ENCODE assay signal across 16 mouse cellular contexts in the genomic region with DNA sequence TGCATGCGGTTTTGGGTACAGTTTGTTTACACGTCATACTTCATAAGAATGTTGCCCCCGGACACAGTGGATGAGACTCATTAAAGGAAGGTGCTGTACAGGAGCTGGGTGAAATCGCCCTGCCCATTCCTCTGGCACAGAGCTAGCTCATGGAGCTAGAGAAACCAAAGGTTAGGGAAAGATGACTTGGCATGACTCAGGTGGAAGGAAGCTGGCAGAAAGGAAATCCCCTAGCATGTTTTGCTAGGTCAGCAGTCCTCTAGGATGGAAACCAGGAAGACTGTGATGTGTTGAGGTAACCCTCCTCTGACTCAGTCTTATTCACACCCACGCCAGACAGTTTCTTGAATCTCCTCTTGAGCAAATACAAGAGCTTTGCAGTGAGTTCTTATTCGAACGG. TPM values are rescaled to one million over a fixed set of nuclear protein-coding genes. Genes with fewer than 3 reads are reported as not detected.
DNase-seq lines count a peak whose midpoint lies in the region; ATAC-seq and TF ChIP-seq lines count a peak whose summit lies in the region.
"Had no signal": no experiment of that assay in that cellular context is flagged by ENCODE, and none has a peak within 500 bp of the region (broad histone marks: within the 10 kb centered on the region; RNA-seq: fewer than 3 reads in every experiment).

No protein-coding gene starts in this region.

- H3K27ac ChIP-seq in heart, embryonic 16.5 days (ENCODE audit: low read length), result no peak overlapping the region
- H3K27ac ChIP-seq in ES-E14 (ENCODE audit: insufficient read depth, low read depth, low read length, poor library complexity, severe bottlenecking), result no peak overlapping the region
- no peak overlapping the region for H3K27ac ChIP-seq in forebrain, embryonic 15.5 days (replicated peaks)
- H3K27ac ChIP-seq: embryonic facial prominence, embryonic 15.5 days; forebrain, embryonic 12.5 days; liver, embryonic 14.5 days had no signal

- no peak overlapping the region for H3K4me3 ChIP-seq in heart, embryonic 16.5 days (ENCODE audit: low read length)
- H3K4me3 ChIP-seq in ES-E14 (ENCODE audit: insufficient read depth in 1 of 2, low read depth in 1 of 2, low read length in 2 of 2, poor library complexity in 1 of 2, severe bottlenecking in 1 of 2), result no peak overlapping the region
- no peak overlapping the region for H3K4me3 ChIP-seq in forebrain, embryonic 15.5 days
- H3K4me3 ChIP-seq: embryonic facial prominence, embryonic 15.5 days; forebrain, embryonic 12.5 days had no signal

- H3K9me3 ChIP-seq in heart, embryonic 16.5 days (replicated peaks; ENCODE audit: control insufficient read depth, low read length), result no peaks in the 10 kb centered on the region
- H3K9me3 ChIP-seq in ES-E14 (ENCODE audit: control insufficient read depth, insufficient read depth, low read depth, low read length), result no peaks in the 10 kb centered on the region
- no peaks in the 10 kb centered on the region for H3K9me3 ChIP-seq in forebrain, embryonic 15.5 days
- H3K9me3 ChIP-seq: embryonic facial prominence, embryonic 15.5 days; forebrain, embryonic 12.5 days had no signal

- no peaks in the 10 kb centered on the region for H3K27me3 ChIP-seq in heart, embryonic 16.5 days (ENCODE audit: control insufficient read depth, insufficient read depth, low read length)
- H3K27me3 ChIP-seq in forebrain, embryonic 15.5 days, result no peaks in the 10 kb centered on the region
- H3K27me3 ChIP-seq: embryonic facial prominence, embryonic 15.5 days; forebrain, embryonic 12.5 days had no signal

- peak; percentile 49; the same call in 1 of the 2 replicates for ATAC-seq in heart, embryonic 16.5 days (replicated peaks; ENCODE audit: extremely low read depth, insufficient read depth, low FRiP score)
- ATAC-seq in megakaryocyte, adult 5-6 weeks (ENCODE audit: poor library complexity, severe bottlenecking), result peak; percentile 30; the same call in 1 of the 2 replicates
- no peak for ATAC-seq in forebrain, embryonic 15.5 days (replicated peaks)
- ATAC-seq: inflammation-experienced regulatory T-cells, adult 6 months had no signal

- H3K4me2 ChIP-seq in heart, embryonic 16.5 days (ENCODE audit: low read depth, low read length), result no peak overlapping the region
- no peak overlapping the region for H3K4me2 ChIP-seq in forebrain, embryonic 15.5 days (replicated peaks)
- H3K4me2 ChIP-seq: embryonic facial prominence, embryonic 15.5 days; forebrain, embryonic 12.5 days had no signal

- DNase-seq in heart, postnatal 4 days, result no peak
- peak; percentile 99 for DNase-seq in 3T3-L1 (ENCODE audit: low read depth, low spot score)
- no peak for DNase-seq in ES-E14 (ENCODE audit: low read depth, low spot score)
- no peak for DNase-seq in T-cell, adult 2 months (ENCODE audit: low spot score)
- DNase-seq: cerebellum, adult 11 months; kidney, postnatal 25 days; left cerebral cortex, postnatal 4 days; thymus, adult 2 months had no signal

- no peaks in the 10 kb centered on the region for H3K4me1 ChIP-seq in heart, embryonic 16.5 days (ENCODE audit: control insufficient read depth, insufficient read depth, low read length)
- 0 out of 4 replicates have a peak, but pooled peaks cover 0 to 2% of the 10 kb centered on the region in 2 experiments for H3K4me1 ChIP-seq in ES-E14 (ENCODE audit: control insufficient read depth in 2 of 2, insufficient read depth in 2 of 2, low read length in 2 of 2, poor library complexity in 1 of 2)
- peaks cover 7% of the 10 kb centered on the region; the same call in 1 of the 2 replicates for H3K4me1 ChIP-seq in forebrain, embryonic 15.5 days
- H3K4me1 ChIP-seq: embryonic facial prominence, embryonic 15.5 days; forebrain, embryonic 12.5 days had no signal

- in situ Hi-C loops in ES-E14 (cut with MboI; ENCODE audit: low sequenced_read_pairs in 2 of 2, unreplicated experiment in 2 of 2), result no loop called here

- no peaks in the 10 kb centered on the region for H3K36me3 ChIP-seq in heart, embryonic 16.5 days (ENCODE audit: control insufficient read depth, insufficient read depth)
- no peaks in the 10 kb centered on the region for H3K36me3 ChIP-seq in ES-E14 (ENCODE audit: control insufficient read depth, insufficient read depth, low read length, poor library complexity, severe bottlenecking)
- H3K36me3 ChIP-seq in forebrain, embryonic 15.5 days, result no peaks in the 10 kb centered on the region
- H3K36me3 ChIP-seq: embryonic facial prominence, embryonic 15.5 days; forebrain, embryonic 12.5 days had no signal

- 59% methylated on average over 7 of the region's 7 CpGs for WGBS in heart, embryonic 16.5 days
- WGBS in forebrain, embryonic 15.5 days, result 88% methylated on average over 7 of the region's 7 CpGs

- no peak overlapping the region for H3K9ac ChIP-seq in heart, embryonic 16.5 days (ENCODE audit: low read length)
- H3K9ac ChIP-seq in ES-E14 (ENCODE audit: insufficient read depth, low read depth, low read length, poor library complexity, severe bottlenecking), result no peak overlapping the region
- H3K9ac ChIP-seq in forebrain, embryonic 15.5 days (replicated peaks), result no peak overlapping the region
- H3K9ac ChIP-seq: embryonic facial prominence, embryonic 15.5 days; forebrain, embryonic 12.5 days; liver, embryonic 14.5 days had no signal

TF ChIP-seq in ES-E14, 5 proteins besides CTCF, POLR2A, EP300 and RAD21:
- TF ChIP-seq CHD2 (IDR thresholded peaks at IDR 0.05; ENCODE audit: low read depth, low read length) (no peak), ZNF384 (IDR thresholded peaks at IDR 0.05; ENCODE audit: low read depth, low read length) (no peak), MAFK (IDR thresholded peaks at IDR 0.05; ENCODE audit: insufficient read depth, low read depth, low read length) (peak; percentile 75), ZC3H11A (IDR thresholded peaks at IDR 0.05; ENCODE audit: borderline replicate concordance, low read depth, low read length) (no peak), HCFC1 (IDR thresholded peaks at IDR 0.05; ENCODE audit: borderline replicate concordance, insufficient read depth, low read length) (no peak)

RNA-seq across cellular contexts. Expression of a gene that starts 17.4 kb away (rescaled TPM):
- polyA plus RNA-seq in heart, embryonic 16.5 days (2015; fragmentation: Nextera tagmentation; extraction: Ambion mirVana), result 5.0 and 5.4 TPM in 2 replicates
- 1 to 10 TPM; 5.5 to 6.4 TPM for total RNA-seq in heart, postnatal 4 days (2021)
- total RNA-seq in ES-E14 (2012; rRNA removed), result 8.7 and 11.3 TPM in 2 replicates
- 10.8 and 11.4 TPM in 2 replicates for total RNA-seq in megakaryocyte, adult 5-6 weeks (2015)
- 15.0 and 19.4 TPM in 2 replicates for total RNA-seq in megakaryocyte, adult 5-6 weeks (2017)
- polyA plus RNA-seq in forebrain, embryonic 15.5 days (2015; fragmentation: Nextera tagmentation; extraction: Ambion mirVana), result 15.2 and 17.4 TPM in 2 replicates

RNA-seq across cellular contexts. Expression of a gene that starts 21.7 kb away (rescaled TPM):
- not detected in 2 replicates for polyA plus RNA-seq in heart, embryonic 16.5 days (2015; fragmentation: Nextera tagmentation; extraction: Ambion mirVana)
- under 1 TPM; 0.16 to 0.31 TPM for total RNA-seq in heart, postnatal 4 days (2021)
- total RNA-seq in ES-E14 (2012; rRNA removed), result 3.2 and 3.5 TPM in 2 replicates
- 0.25 and 0.62 TPM in 2 replicates for total RNA-seq in megakaryocyte, adult 5-6 weeks (2015)
- total RNA-seq in megakaryocyte, adult 5-6 weeks (2017), result 0.28 and 0.95 TPM in 2 replicates
- polyA plus RNA-seq in forebrain, embryonic 15.5 days (2015; fragmentation: Nextera tagmentation; extraction: Ambion mirVana), result not detected in 2 replicates
- total RNA-seq: gastrocnemius, adult 18-20 months had no signal
- polyA plus RNA-seq: embryonic facial prominence, embryonic 15.5 days; forebrain, embryonic 12.5 days; inflammation-experienced regulatory T-cells, adult 6 months had no signal
